Mouse (Mus musculus): ENCODE measurements around the gene Cnpy2.

GRCm38 (mm10) chr10:128309654-128310053 is 12.6 kb upstream of the Cnpy2 start:
- TF ChIP-seq CTCF (IDR thresholded peaks at IDR 0.05; ENCODE audit: low read depth) (0 out of 2 replicates have a peak, but pooled peaks have one; percentile 11), EP300 (optimal IDR thresholded peaks at IDR 0.05) (no peak)
